Mouse (Mus musculus) adrenal gland, adult 2 months (tissue): ENCODE data around the gene Tmc6. TPM values are rescaled to one million over a fixed set of nuclear protein-coding genes. Genes with fewer than 3 reads are reported as not detected.
"Not testable (repeated sequence)": the region's sequence is repeated elsewhere in the genome, so short reads cannot be mapped to it uniquely, and the experiment has no call there.

Source experiments
- DNase-seq: peaks from one replicate; pipeline ENCODE4 v3.0.0; 2021
- polyA plus RNA-seq: library from polyadenylated mRNA; depleted of rRNA; stranded (reverse); fragments of >200 nt; gene quantifications from 2 replicates; pipeline ENCODE4 v1.2.3, GENCODE M21; 2012
- total RNA-seq, 2 experiments: library from RNA; stranded (reverse); gene quantifications; 2 replicates each; pipeline ENCODE4 v1.2.3; 2021

The Tmc6 gene
- total and polyA plus RNA-seq, 3 experiments = 22.3 to 45.1 (median 28.5) TPM

- peak; percentile 95 for DNase-seq
Observed at GRCm38 (mm10) chr11:117810401-117811046, 28.5 kb upstream of the Tmc6 start.

GRCm38 (mm10) chr11:117809407-117810311 is 27.7 kb upstream of the Tmc6 start, which contains the start of the genes Gm20708 and Syngr2:
Gm20708 (plus strand) TSS chr11:117809668.
Syngr2 (plus strand) TSS chr11:117809668.
- DNase-seq = peak; percentile 88

GRCm38 (mm10) chr11:117806781-117807180 is 24.8 kb upstream of the Tmc6 start:
- DNase-seq = no peak

GRCm38 (mm10) chr11:117803166-117803688 is 21.2 kb upstream of the Tmc6 start:
- DNase-seq = no peak

- no peak for DNase-seq
Observed at GRCm38 (mm10) chr11:117801650-117802049, 19.7 kb upstream of the Tmc6 start.

GRCm38 (mm10) chr11:117800038-117800437 is 18.0 kb upstream of the Tmc6 start:
- DNase-seq = no peak

- no peak for DNase-seq
Observed at GRCm38 (mm10) chr11:117799174-117799573, 17.2 kb upstream of the Tmc6 start.

GRCm38 (mm10) chr11:117798160-117798541 is 16.2 kb upstream of the Tmc6 start:
- DNase-seq = no peak

- DNase-seq = no peak
Observed at GRCm38 (mm10) chr11:117797511-117798159, 15.6 kb upstream of the Tmc6 start, which contains the start of gene 6030468B19Rik. 6030468B19Rik (plus strand) TSS chr11:117797660.

GRCm38 (mm10) chr11:117796954-117797353 is 15.0 kb upstream of the Tmc6 start:
- no peak for DNase-seq

- no peak for DNase-seq
Observed at GRCm38 (mm10) chr11:117794035-117794551, 12.1 kb upstream of the Tmc6 start.

- DNase-seq = peak; percentile 73
Observed at GRCm38 (mm10) chr11:117792281-117792888, 10.4 kb upstream of the Tmc6 start.

- no peak for DNase-seq
Observed at GRCm38 (mm10) chr11:117791441-117791761, 9.4 kb upstream of the Tmc6 start.

- DNase-seq = peak; percentile 29
Observed at GRCm38 (mm10) chr11:117790703-117791440, 8.9 kb upstream of the Tmc6 start.

GRCm38 (mm10) chr11:117790286-117790685 is 8.3 kb upstream of the Tmc6 start:
- peak; percentile 75 for DNase-seq

GRCm38 (mm10) chr11:117788481-117788880 is 6.5 kb upstream of the Tmc6 start:
- DNase-seq = not testable (repeated sequence)

- DNase-seq = peak; percentile 67
Observed at GRCm38 (mm10) chr11:117786294-117786693, 4.3 kb upstream of the Tmc6 start.

- DNase-seq = no peak
Observed at GRCm38 (mm10) chr11:117783683-117784309, 1.8 kb upstream of the Tmc6 start.

- peak; percentile 50 for DNase-seq
Observed at GRCm38 (mm10) chr11:117783089-117783488, 1.1 kb upstream of the Tmc6 start.

- DNase-seq = no peak
Observed at GRCm38 (mm10) chr11:117782705-117783034, 672 bp upstream of the Tmc6 start.
